Mouse (Mus musculus) embryonic facial prominence, embryonic 14.5 days (tissue): Measurements from ENCODE around the gene Lrrc23. TPM values are rescaled to one million over a fixed set of nuclear protein-coding genes. Genes with fewer than 3 reads are reported as not detected.
A peak's percentile ranks its signal among the peaks of the same experiment; 100 is the strongest.

ENCODE experiments used
- ATAC-seq: fragments of 200-750 bp; cut with Nextera tagmentation; 2 replicates; pipeline ENCODE4 v1.8.0; 2017; ENCODE audit warnings: low read depth, moderate number of reproducible peaks, moderate TSS enrichment
- DNase-seq: peaks from one replicate; pipeline ENCODE4 v3.0.0-alpha.2; 2015; ENCODE audit warnings: low spot score
- H3K27ac ChIP-seq: fragments of 300-500 bp; sonication (generic); replicated peaks from 2 replicates; pipeline ENCODE4 v1.5.1; 2014; ENCODE audit warnings: low read depth, mild to moderate bottlenecking, low read length, moderate library complexity
- H3K27me3 ChIP-seq: fragments of 300-500 bp; sonication (generic); replicated peaks from 2 replicates; pipeline ENCODE4 v1.6.1; 2014; ENCODE audit warnings: low read length; ENCODE audit not compliant: control insufficient read depth, insufficient read depth
- H3K36me3 ChIP-seq: fragments of 300-500 bp; sonication (generic); 2 replicates; pipeline ENCODE4 v1.6.1; 2014; ENCODE audit warnings: low read length, mixed read lengths; ENCODE audit not compliant: control insufficient read depth, insufficient read depth
- H3K4me1 ChIP-seq: fragments of 300-500 bp; sonication (generic); 2 replicates; pipeline ENCODE4 v1.6.1; 2014; ENCODE audit warnings: antibody characterized with exemption, low read length; ENCODE audit not compliant: control insufficient read depth, insufficient read depth
- H3K4me2 ChIP-seq: fragments of 300-500 bp; sonication (generic); 2 replicates; pipeline ENCODE4 v1.6.1; 2014; ENCODE audit warnings: low read depth, mild to moderate bottlenecking, low read length, moderate library complexity, mixed read lengths
- H3K4me3 ChIP-seq: fragments of 300-500 bp; sonication (generic); 2 replicates; pipeline ENCODE4 v1.5.1; 2014; ENCODE audit warnings: low read depth, mild to moderate bottlenecking, low read length
- H3K9ac ChIP-seq: fragments of 300-500 bp; sonication (generic); 2 replicates; pipeline ENCODE4 v1.6.1; 2014; ENCODE audit warnings: low read depth, mild to moderate bottlenecking, low read length, moderate library complexity, mixed read lengths
- H3K9me3 ChIP-seq: fragments of 300-500 bp; sonication (generic); 2 replicates; pipeline ENCODE4 v1.6.1; 2016; ENCODE audit warnings: low read length; ENCODE audit not compliant: control insufficient read depth
- WGBS: fragments of 180-500 bp; shearing (Covaris S2); extraction: QIAGEN DNeasy Blood & Tissue Kit; methylation state at CpG from one replicate; pipeline ENCODE4 v1.1.7; 2014; 5-methylcytosine and 5-hydroxymethylcytosine counted together
- polyA plus RNA-seq: library from polyadenylated mRNA; unstranded; fragments of >200 nt; fragmentation: Nextera tagmentation; extraction: Ambion mirVana; gene quantifications from 2 replicates; pipeline ENCODE4 v1.2.1, GENCODE M21; 2014

Lrrc23 gene
- polyA plus RNA-seq, result 1.9 and 13.2 TPM in 2 replicates

GRCm38 (mm10) chr6:124779222-124779983 lies at the start of gene Lrrc23:
Gene Lrrc23 (minus strand): TSS chr6:124779727.
- DNase-seq (peak; percentile 88), ATAC-seq (peak; percentile 73)
- H3K9ac ChIP-seq, result peak within 1 kb of the TSS; percentile 52
- no peaks in the 10 kb centered on the region for H3K27me3 ChIP-seq
- peak within 1 kb of the TSS; percentile 80 for H3K4me2 ChIP-seq
- H3K9me3 ChIP-seq, result no peaks in the 10 kb centered on the region
- H3K27ac ChIP-seq, result no peak within 1 kb of the TSS
- 2% methylated on average over 23 of the region's 23 CpGs for WGBS
- H3K4me3 ChIP-seq, result peak within 1 kb of the TSS; percentile 30
- no peaks in the 10 kb centered on the region for H3K36me3 ChIP-seq
- peaks cover 17% of the 10 kb centered on the region for H3K4me1 ChIP-seq

GRCm38 (mm10) chr6:124828101-124828592 lies 48.6 kb upstream of the Lrrc23 start:
- H3K9ac ChIP-seq, result peak overlapping the region; percentile 63
- no peak for ATAC-seq
- peaks cover 9% of the 10 kb centered on the region; the same call in 1 of the 2 replicates for H3K4me1 ChIP-seq
- no peaks in the 10 kb centered on the region for H3K9me3 ChIP-seq
- peaks cover 49% of the 10 kb centered on the region for H3K36me3 ChIP-seq
- peak overlapping the region; percentile 82 for H3K4me2 ChIP-seq
- 20% methylated on average over 10 of the region's 10 CpGs for WGBS
- no peaks in the 10 kb centered on the region for H3K27me3 ChIP-seq
- peak; percentile 71 for DNase-seq
- H3K27ac ChIP-seq, result peak overlapping the region; percentile 64
- peak overlapping the region; percentile 58 for H3K4me3 ChIP-seq

- ATAC-seq (no peak), DNase-seq (no peak)
- no peaks in the 10 kb centered on the region for H3K27me3 ChIP-seq
- H3K36me3 ChIP-seq, result peaks cover 97% of the 10 kb centered on the region
- H3K27ac ChIP-seq, result no peak overlapping the region
- H3K4me1 ChIP-seq, result no peaks in the 10 kb centered on the region
- no peak overlapping the region for H3K4me2 ChIP-seq
- H3K9ac ChIP-seq, result no peak overlapping the region
- H3K9me3 ChIP-seq, result no peaks in the 10 kb centered on the region
- H3K4me3 ChIP-seq, result no peak overlapping the region
- 96% methylated on average over 4 of the region's 4 CpGs for WGBS
Observed at GRCm38 (mm10) chr6:124822049-124822448, 42.5 kb upstream of the Lrrc23 start.

DNA sequence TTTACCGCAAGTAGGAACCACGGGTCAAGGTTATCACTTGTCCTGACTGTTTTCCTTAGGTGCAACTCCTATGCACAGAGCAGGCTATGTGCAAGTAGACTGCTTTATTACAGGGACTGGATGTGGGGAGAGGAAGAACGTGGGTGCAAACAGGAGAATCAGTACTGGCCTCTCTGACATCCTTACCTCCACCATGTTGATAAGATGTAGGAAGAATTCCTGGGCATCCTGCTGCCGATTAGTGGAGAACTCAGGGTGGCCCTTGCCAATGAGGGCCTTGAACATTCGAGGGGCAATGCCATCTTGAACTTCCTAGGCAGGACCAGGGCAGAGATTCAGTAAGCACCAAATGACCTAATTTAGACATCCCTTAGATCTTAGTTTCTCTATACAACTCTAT lies 41.4 kb upstream of the Lrrc23 start:
- DNase-seq (no peak), ATAC-seq (no peak)
- no peaks in the 10 kb centered on the region for H3K9me3 ChIP-seq
- WGBS, result 95% methylated on average over 5 of the region's 5 CpGs
- no peak overlapping the region for H3K4me3 ChIP-seq
- H3K36me3 ChIP-seq, result peaks cover 99% of the 10 kb centered on the region
- H3K27ac ChIP-seq, result no peak overlapping the region
- H3K4me1 ChIP-seq, result no peaks in the 10 kb centered on the region
- H3K27me3 ChIP-seq, result no peaks in the 10 kb centered on the region
- no peak overlapping the region for H3K9ac ChIP-seq
- H3K4me2 ChIP-seq, result no peak overlapping the region

DNA sequence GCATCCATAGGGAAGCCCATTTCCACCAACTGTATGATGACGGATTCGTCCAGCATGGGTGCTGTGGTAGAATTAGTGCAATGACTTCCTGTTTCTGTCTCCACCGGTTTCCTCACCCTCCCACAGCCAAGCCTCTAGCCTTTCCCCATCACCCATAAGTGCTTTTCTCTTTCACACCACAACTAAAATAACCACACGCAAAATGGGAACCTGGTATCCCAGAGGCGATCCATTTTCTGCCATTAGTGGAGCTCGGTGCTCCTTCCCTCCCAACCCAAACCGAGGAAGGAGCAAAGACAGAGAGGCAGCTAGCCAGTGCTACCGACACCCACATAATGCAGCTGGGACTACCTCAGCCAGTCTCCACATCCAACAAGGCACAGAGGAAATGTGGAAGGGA lies 38.4 kb upstream of the Lrrc23 start:
- Histone ChIP-seq H3K4me3 (no peak overlapping the region), H3K9me3 (no peaks in the 10 kb centered on the region), H3K27ac (no peak overlapping the region), H3K9ac (no peak overlapping the region), H3K36me3 (peaks cover 70% of the 10 kb centered on the region), H3K4me2 (no peak overlapping the region), H3K27me3 (no peaks in the 10 kb centered on the region), H3K4me1 (no peaks in the 10 kb centered on the region)
- 89% methylated on average over 8 of the region's 8 CpGs for WGBS
- ATAC-seq (no peak), DNase-seq (no peak)

DNA sequence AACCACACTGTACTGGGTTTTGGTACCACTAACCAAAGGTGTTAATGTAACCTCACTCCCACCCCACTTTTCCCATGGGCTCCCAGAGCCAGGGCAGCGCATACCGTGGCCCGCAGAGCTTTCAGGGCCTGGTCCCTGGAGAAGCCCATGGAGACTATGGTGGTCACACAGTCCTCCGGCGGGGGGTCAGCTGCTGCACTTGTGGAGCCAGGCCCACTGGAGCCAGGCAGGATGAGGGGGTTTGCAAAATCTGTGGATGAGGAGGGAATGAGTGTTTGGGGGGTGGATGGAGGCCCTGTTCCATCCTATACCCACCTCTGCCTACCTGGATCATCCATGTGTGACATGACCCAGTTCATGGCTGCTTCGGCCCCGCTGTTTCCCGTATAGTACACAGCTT lies 38.0 kb upstream of the Lrrc23 start:
- Histone ChIP-seq H3K9me3 (no peaks in the 10 kb centered on the region), H3K4me1 (no peaks in the 10 kb centered on the region), H3K27ac (no peak overlapping the region), H3K9ac (no peak overlapping the region), H3K36me3 (peaks cover 67% of the 10 kb centered on the region), H3K27me3 (no peaks in the 10 kb centered on the region), H3K4me3 (no peak overlapping the region), H3K4me2 (no peak overlapping the region)
- no peak for ATAC-seq
- DNase-seq, result no peak
- 94% methylated on average over 8 of the region's 8 CpGs for WGBS

DNA sequence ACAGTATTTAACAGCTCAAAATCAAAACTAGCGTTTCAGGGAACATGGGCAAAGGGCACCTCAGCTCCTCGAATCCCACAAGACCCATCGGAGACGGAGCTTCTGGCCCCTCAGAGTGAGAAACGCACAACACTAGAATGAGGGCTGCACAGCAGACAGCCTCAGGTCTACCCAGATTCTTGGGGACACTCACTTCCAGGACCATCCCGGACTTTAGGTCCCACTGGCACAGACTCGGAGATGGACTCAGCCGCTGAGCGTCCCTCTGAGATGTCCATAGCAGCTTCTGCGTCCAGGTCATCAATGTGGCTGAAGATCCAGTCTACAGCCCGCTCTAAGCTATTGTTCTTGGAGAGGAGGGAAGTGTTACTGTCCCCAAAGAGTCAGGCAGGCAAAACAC lies 37.6 kb upstream of the Lrrc23 start:
- Histone ChIP-seq H3K36me3 (peaks cover 67% of the 10 kb centered on the region), H3K27me3 (no peaks in the 10 kb centered on the region), H3K27ac (no peak overlapping the region), H3K4me2 (no peak overlapping the region), H3K9me3 (no peaks in the 10 kb centered on the region), H3K4me1 (peaks cover under 1% of the 10 kb centered on the region; the same call in 1 of the 2 replicates), H3K4me3 (no peak overlapping the region), H3K9ac (no peak overlapping the region)
- ATAC-seq, result no peak
- 97% methylated on average over 11 of the region's 11 CpGs for WGBS
- no peak for DNase-seq

DNA sequence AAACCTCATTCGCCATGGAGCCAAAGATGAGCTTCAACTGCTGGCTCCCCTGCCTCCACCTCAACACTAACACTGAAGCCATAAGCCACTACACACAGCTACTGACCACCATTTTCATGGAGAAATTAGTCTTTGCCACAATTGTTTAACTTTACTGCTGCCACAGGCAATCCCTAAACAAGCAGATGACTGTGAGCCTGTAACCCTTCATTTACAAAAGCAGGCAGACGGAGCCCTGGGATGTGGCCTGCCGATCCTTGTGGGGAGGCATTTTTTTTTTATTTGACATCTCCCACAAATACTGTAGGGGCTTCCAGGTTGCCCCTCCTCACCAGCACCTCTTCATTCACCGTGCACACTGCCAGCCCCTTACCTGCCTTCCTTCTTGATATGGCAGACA lies 37.1 kb upstream of the Lrrc23 start:
- DNase-seq (no peak), ATAC-seq (no peak)
- no peak overlapping the region for H3K4me2 ChIP-seq
- H3K27me3 ChIP-seq, result no peaks in the 10 kb centered on the region
- H3K4me1 ChIP-seq, result peaks cover 3% of the 10 kb centered on the region; the same call in 1 of the 2 replicates
- H3K4me3 ChIP-seq, result no peak overlapping the region
- WGBS, result 91% methylated on average over 4 of the region's 4 CpGs
- no peak overlapping the region for H3K9ac ChIP-seq
- peaks cover 67% of the 10 kb centered on the region for H3K36me3 ChIP-seq
- no peaks in the 10 kb centered on the region for H3K9me3 ChIP-seq
- no peak overlapping the region for H3K27ac ChIP-seq
